29 mouse cellular contexts compared by ENCODE assay signal in the genomic region with DNA sequence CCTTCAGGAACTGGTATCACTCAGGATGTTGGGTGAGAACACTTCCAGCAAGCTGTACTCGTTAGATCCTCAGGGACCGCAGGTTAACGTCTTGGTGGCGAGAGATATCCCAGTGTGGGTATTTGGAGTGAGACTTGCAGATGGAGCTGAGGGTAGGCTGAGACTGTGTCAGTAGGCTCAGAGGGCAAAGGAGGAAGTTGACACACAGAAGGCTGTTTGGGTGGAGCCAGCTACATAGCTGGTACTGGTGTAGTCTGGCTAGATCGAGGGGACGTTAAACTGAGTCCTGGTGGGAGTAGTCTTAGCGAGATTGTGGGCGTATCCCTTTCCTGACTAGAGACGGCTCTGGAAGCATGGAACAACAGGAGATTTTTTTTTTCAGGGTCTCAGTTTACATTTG. TPM values are rescaled to one million over a fixed set of nuclear protein-coding genes. Genes with fewer than 3 reads are reported as not detected.
A peak's percentile ranks its signal among the peaks of the same experiment; 100 is the strongest.
DNase-seq lines count a peak whose midpoint lies in the region; ATAC-seq and TF ChIP-seq lines count a peak whose summit lies in the region.
"Had no signal": no experiment of that assay in that cellular context is flagged by ENCODE, and none has a peak within 500 bp of the region (broad histone marks: within the 10 kb centered on the region; RNA-seq: fewer than 3 reads in every experiment).

No protein-coding gene starts in this region.

- H3K27ac ChIP-seq in midbrain, postnatal 0 days (ENCODE audit: low read depth, low read length): no peak overlapping the region
- no peak overlapping the region for H3K27ac ChIP-seq in forebrain, embryonic 12.5 days
- H3K27ac ChIP-seq: embryonic facial prominence, embryonic 12.5 days; forebrain, embryonic 13.5 days; gastrocnemius, adult 2 months; heart, embryonic 15.5 days; hindbrain, postnatal 0 days; limb, embryonic 13.5 days; liver, embryonic 12.5 days; stomach, embryonic 15.5 days had no signal

- no peaks in the 10 kb centered on the region for H3K27me3 ChIP-seq in midbrain, postnatal 0 days (ENCODE audit: insufficient read depth, low read length)
- no peaks in the 10 kb centered on the region for H3K27me3 ChIP-seq in forebrain, embryonic 12.5 days
- H3K27me3 ChIP-seq: embryonic facial prominence, embryonic 12.5 days; forebrain, embryonic 13.5 days; heart, embryonic 15.5 days; limb, embryonic 13.5 days; stomach, embryonic 15.5 days had no signal

- peak; percentile 91 for ATAC-seq in granulocyte monocyte progenitor cell, adult 5-6 weeks (replicated peaks; ENCODE audit: poor library complexity, severe bottlenecking)
- no peak for ATAC-seq in midbrain, postnatal 0 days (ENCODE audit: low FRiP score)
- no peak for ATAC-seq in forebrain, embryonic 12.5 days (ENCODE audit: low FRiP score)
- ATAC-seq: forebrain, embryonic 13.5 days; hindbrain, postnatal 0 days; intestine, embryonic 16.5 days; liver, embryonic 12.5 days had no signal

- peak; percentile 45 for DNase-seq in ES-CJ7 (ENCODE audit: low read depth, low spot score)
- DNase-seq in MEL-GATA-1-ER (ENCODE audit: extremely low read depth, low read depth): peak; percentile 87
- peak; percentile 58 for DNase-seq in naive thymus-derived CD4-positive, alpha-beta T cell, adult 2 months (ENCODE audit: low read depth)
- DNase-seq in midbrain, postnatal 0 days (ENCODE audit: low spot score): no peak
- no peak for DNase-seq in MN1 (ENCODE audit: low spot score)
- DNase-seq: adrenal gland, postnatal 36 days; cerebellum, adult 11 months; cerebellum, postnatal 10 days; gastrocnemius, adult 2 months; heart, postnatal 36 days; kidney, postnatal 36 days; layer of hippocampus, postnatal 36 days; lung, adult 18-20 months; lung, postnatal 10 days; right cerebral cortex, postnatal 25 days; spleen, adult 18-20 months; thymus, adult 18-20 months had no signal

- no peaks in the 10 kb centered on the region for H3K4me1 ChIP-seq in midbrain, postnatal 0 days (ENCODE audit: insufficient read depth, low read length)
- no peaks in the 10 kb centered on the region for H3K4me1 ChIP-seq in forebrain, embryonic 12.5 days
- H3K4me1 ChIP-seq: embryonic facial prominence, embryonic 12.5 days; forebrain, embryonic 13.5 days; heart, embryonic 15.5 days; limb, embryonic 13.5 days; liver, embryonic 12.5 days; stomach, embryonic 15.5 days had no signal

- no peak overlapping the region for H3K4me3 ChIP-seq in midbrain, postnatal 0 days (ENCODE audit: low read depth, low read length)
- H3K4me3 ChIP-seq in forebrain, embryonic 12.5 days (replicated peaks): no peak overlapping the region
- H3K4me3 ChIP-seq: embryonic facial prominence, embryonic 12.5 days; erythroblast, embryonic 14.5 days; forebrain, embryonic 13.5 days; gastrocnemius, adult 2 months; heart, embryonic 15.5 days; limb, embryonic 13.5 days; liver, embryonic 12.5 days; stomach, embryonic 15.5 days had no signal

- 86% methylated on average over 9 of the region's 9 CpGs for WGBS in midbrain, postnatal 0 days
- 83% methylated on average over 9 of the region's 9 CpGs for WGBS in forebrain, embryonic 12.5 days

- no peak overlapping the region for H3K9ac ChIP-seq in midbrain, postnatal 0 days (replicated peaks; ENCODE audit: low read length, poor library complexity, severe bottlenecking)
- H3K9ac ChIP-seq in forebrain, embryonic 12.5 days: no peak overlapping the region
- H3K9ac ChIP-seq: embryonic facial prominence, embryonic 12.5 days; forebrain, embryonic 13.5 days; heart, embryonic 15.5 days; limb, embryonic 13.5 days; liver, embryonic 12.5 days; stomach, embryonic 15.5 days had no signal

- no peak for TF ChIP-seq CTCF in midbrain, postnatal 0 days (IDR thresholded peaks at IDR 0.05)

- no peaks in the 10 kb centered on the region for H3K9me3 ChIP-seq in midbrain, postnatal 0 days (ENCODE audit: low read length)
- no peaks in the 10 kb centered on the region for H3K9me3 ChIP-seq in forebrain, embryonic 12.5 days
- H3K9me3 ChIP-seq: embryonic facial prominence, embryonic 12.5 days; forebrain, embryonic 13.5 days; heart, embryonic 15.5 days; limb, embryonic 13.5 days; liver, embryonic 12.5 days; stomach, embryonic 15.5 days had no signal

- H3K36me3 ChIP-seq in midbrain, postnatal 0 days (ENCODE audit: insufficient read depth, low read length): no peaks in the 10 kb centered on the region
- H3K36me3 ChIP-seq in forebrain, embryonic 12.5 days (replicated peaks): no peaks in the 10 kb centered on the region
- H3K36me3 ChIP-seq: embryonic facial prominence, embryonic 12.5 days; heart, embryonic 15.5 days; limb, embryonic 13.5 days; liver, embryonic 12.5 days; stomach, embryonic 15.5 days had no signal

- H3K4me2 ChIP-seq in midbrain, postnatal 0 days (ENCODE audit: low read depth, low read length, poor library complexity, severe bottlenecking): no peak overlapping the region
- H3K4me2 ChIP-seq in forebrain, embryonic 12.5 days: no peak overlapping the region
- H3K4me2 ChIP-seq: embryonic facial prominence, embryonic 12.5 days; forebrain, embryonic 13.5 days; heart, embryonic 15.5 days; limb, embryonic 13.5 days; liver, embryonic 12.5 days; stomach, embryonic 15.5 days had no signal

RNA-seq across cellular contexts. Expression of gene Nlrc5, which starts 16.1 kb away (rescaled TPM):
- 35.8 and 43.0 TPM in 2 replicates for total RNA-seq in granulocyte monocyte progenitor cell, adult 5-6 weeks (2014; fragmentation: Nextera tagmentation)
- 19.3 and 19.4 TPM in 2 replicates for total RNA-seq in granulocyte monocyte progenitor cell, adult 5-6 weeks (2017)
- 0.22 and 1.7 TPM in 2 replicates for total RNA-seq in midbrain, postnatal 0 days (2014; rRNA removed)
- 0.56 and 0.63 TPM in 2 replicates for polyA plus RNA-seq in midbrain, postnatal 0 days (2015; fragmentation: Nextera tagmentation; extraction: Ambion mirVana)
- polyA plus RNA-seq in forebrain, embryonic 12.5 days (2016; fragmentation: Nextera tagmentation; extraction: Ambion mirVana): 0.12 and 0.13 TPM in 2 replicates
- polyA plus RNA-seq: neural tube, embryonic 11.5 days had no signal

RNA-seq across cellular contexts. Expression of gene Herpud1, which starts 31.8 kb away (rescaled TPM):
- 81.6 and 83.0 TPM in 2 replicates for total RNA-seq in granulocyte monocyte progenitor cell, adult 5-6 weeks (2014; fragmentation: Nextera tagmentation)
- total RNA-seq in granulocyte monocyte progenitor cell, adult 5-6 weeks (2017): 80.3 and 95.4 TPM in 2 replicates
- 86.1 and 87.1 TPM in 2 replicates for total RNA-seq in midbrain, postnatal 0 days (2014; rRNA removed)
- 71.0 and 80.4 TPM in 2 replicates for polyA plus RNA-seq in midbrain, postnatal 0 days (2015; fragmentation: Nextera tagmentation; extraction: Ambion mirVana)
- polyA plus RNA-seq in forebrain, embryonic 12.5 days (2016; fragmentation: Nextera tagmentation; extraction: Ambion mirVana): 52.0 and 58.0 TPM in 2 replicates

Comparison
In these comparisons a context has a peak if more than half of its experiments do, and no peak if none do; other contexts are left out.
1. DNase-seq: peak in ES-CJ7 (single experiment), MEL-GATA-1-ER (single experiment) and naive thymus-derived CD4-positive, alpha-beta T cell, adult 2 months (single experiment); none in midbrain, postnatal 0 days (single experiment) and MN1 (single experiment).